Mouse (Mus musculus) lung, adult 2 months (tissue): ENCODE data around the gene Tmcc3.

Source experiments
- CTCF ChIP-seq: fragments of 200-500 bp; IDR thresholded peaks from 2 replicates; pipeline ENCODE4 v1.5.1; 2011; ENCODE audit warnings: mild to moderate bottlenecking, low read length, control low read depth; ENCODE audit not compliant: insufficient read depth
- POLR2A ChIP-seq: fragments of 200-500 bp; IDR thresholded peaks from 2 replicates; pipeline ENCODE4 v1.6.1; 2011; ENCODE audit warnings: low read depth, mild to moderate bottlenecking, control low read depth, low read length, borderline replicate concordance; ENCODE audit errors: extremely low read depth

- TF ChIP-seq CTCF (no peak), POLR2A (no peak)
Observed at GRCm38 (mm10) chr10:94514091-94514505, 202.3 kb downstream of the Tmcc3 start.
